Mouse (Mus musculus) gastrocnemius, postnatal 10 days (tissue): ENCODE data around the gene Il2rg. TPM values are rescaled to one million over a fixed set of nuclear protein-coding genes. Genes with fewer than 3 reads are reported as not detected.

Experiments used
- DNase-seq: peaks from one replicate; pipeline ENCODE4 v3.0.0; 2021; ENCODE audit warnings: mixed read lengths
- total RNA-seq, 2 experiments: library from RNA; stranded (reverse); gene quantifications; 2 replicates each; pipeline ENCODE4 v1.2.3; 2021

Il2rg gene
- total RNA-seq, 2 experiments from 2014 or later = 5.5 to 7.9 TPM

- no peak for DNase-seq
Measured at GRCm38 (mm10) chrX:101260441-101261325, 7.4 kb downstream of the Il2rg start.

- DNase-seq = peak; percentile 13
Measured at GRCm38 (mm10) chrX:101256603-101257002, 11.5 kb downstream of the Il2rg start.

GRCm38 (mm10) chrX:101254740-101255139, 13.3 kb downstream of the Il2rg start:
- peak; percentile 6 for DNase-seq

GRCm38 (mm10) chrX:101253952-101254729, 13.9 kb downstream of the Il2rg start, which contains the start of gene Foxo4:
TSS of gene Foxo4 (plus strand) at chrX:101254528.
- peak; percentile 78 for DNase-seq

GRCm38 (mm10) chrX:101245011-101245410, 23.0 kb downstream of the Il2rg start:
- no peak for DNase-seq

- no peak for DNase-seq
Measured at GRCm38 (mm10) chrX:101222796-101223162, 45.3 kb downstream of the Il2rg start.

- DNase-seq = peak; percentile 73
Measured at GRCm38 (mm10) chrX:101221834-101222795, 45.9 kb downstream of the Il2rg start, which contains the start of gene Snx12. TSS of gene Snx12 (minus strand) at chrX:101222563.

Other genes starting within 250 kb of the Il2rg start
- not detected for gene Tex11, start 208.6 kb downstream of the Il2rg start, total RNA-seq
- under 1 TPM in 1 of 2 experiments, not detected in 1; 0.47 TPM for gene Slc7a3, start 182.2 kb downstream of the Il2rg start, total RNA-seq
- gene Snx12, start 45.7 kb downstream of the Il2rg start, total RNA-seq = 10 to 100 TPM; 48.5 to 50.2 TPM
- gene Foxo4, start 13.7 kb downstream of the Il2rg start, total RNA-seq = 10 to 100 TPM; 48.2 to 55.0 TPM
- under 1 TPM in 1 of 2 experiments, not detected in 1; 0.50 TPM for gene Gm614, start 4.3 kb downstream of the Il2rg start, total RNA-seq
- not detected for gene Gm20489, start 768 bp upstream of the Il2rg start, total RNA-seq
- 10 to 100 TPM; 25.6 to 28.8 TPM for gene Med12, start 5.8 kb upstream of the Il2rg start, total RNA-seq
- 1 to 10 TPM; 1.4 to 1.6 TPM for gene Nlgn3, start 30.9 kb upstream of the Il2rg start, total RNA-seq
- gene Gjb1, start 108.1 kb upstream of the Il2rg start, total RNA-seq = 1 to 10 TPM; 1.8 to 2.1 TPM
- gene Zmym3, start 152.6 kb upstream of the Il2rg start, total RNA-seq = 10 to 100 TPM; 10.1 to 21.4 TPM
- 10 to 100 TPM; 91.9 to 98.8 TPM for gene Nono, start 161.1 kb upstream of the Il2rg start, total RNA-seq
- gene Itgb1bp2, start 180.8 kb upstream of the Il2rg start, total RNA-seq = 100 to 1,000 TPM; 531 to 549 TPM